Mouse (Mus musculus) CH12.LX (cell line): ENCODE data around the gene Krtap1-3. TPM values are rescaled to one million over a fixed set of nuclear protein-coding genes. Genes with fewer than 3 reads are reported as not detected.

Source experiments
- polyA plus RNA-seq: library from polyadenylated mRNA; unstranded; fragments of >175 nt; gene quantifications from 2 replicates; pipeline ENCODE4 v1.2.1, GENCODE M21; 2012; ENCODE audit warnings: low read depth; ENCODE audit not compliant: insufficient read length
- total RNA-seq, 2 experiments: library from RNA; depleted of rRNA; stranded (reverse); fragments of 300-350 nt in 1 of 2; fragments of >200 nt in 1 of 2; gene quantifications; 2 replicates each; pipeline ENCODE4 v1.2.3; 2012 to 2014

Gene Krtap1-3
- total and polyA plus RNA-seq, 3 experiments = not detected

Other genes with a start within 250 kb of the Krtap1-3 start
Only the 20 nearest of the 36 such genes appear.
- not detected in 2 replicates for gene Krt23, start 98.2 kb downstream of the Krtap1-3 start, total RNA-seq (2012; rRNA removed)
- gene Krt23, start 98.2 kb downstream of the Krtap1-3 start, total RNA-seq (2014; rRNA removed) = not detected in 2 replicates
- gene Krt23, start 98.2 kb downstream of the Krtap1-3 start, polyA plus RNA-seq = not detected in 2 replicates
- gene Krt39, start 70.0 kb downstream of the Krtap1-3 start, total RNA-seq (2012; rRNA removed) = not detected in 2 replicates
- not detected in 2 replicates for gene Krt39, start 70.0 kb downstream of the Krtap1-3 start, total RNA-seq (2014; rRNA removed)
- gene Krt39, start 70.0 kb downstream of the Krtap1-3 start, polyA plus RNA-seq = not detected in 2 replicates
- gene Krt40, start 48.2 kb downstream of the Krtap1-3 start, total RNA-seq (2012; rRNA removed) = not detected in 2 replicates
- gene Krt40, start 48.2 kb downstream of the Krtap1-3 start, total RNA-seq (2014; rRNA removed) = not detected in 2 replicates
- gene Krt40, start 48.2 kb downstream of the Krtap1-3 start, polyA plus RNA-seq = not detected in 2 replicates
- not detected in 2 replicates for gene Krtap3-3, start 40.5 kb downstream of the Krtap1-3 start, total RNA-seq (2012; rRNA removed)
- gene Krtap3-3, start 40.5 kb downstream of the Krtap1-3 start, total RNA-seq (2014; rRNA removed) = not detected in 2 replicates
- gene Krtap3-3, start 40.5 kb downstream of the Krtap1-3 start, polyA plus RNA-seq = not detected in 2 replicates
- gene Krtap3-2, start 34.5 kb downstream of the Krtap1-3 start, total RNA-seq (2012; rRNA removed) = not detected in 2 replicates
- not detected in 2 replicates for gene Krtap3-2, start 34.5 kb downstream of the Krtap1-3 start, total RNA-seq (2014; rRNA removed)
- gene Krtap3-2, start 34.5 kb downstream of the Krtap1-3 start, polyA plus RNA-seq = not detected in 2 replicates
- gene Gm11939, start 31.9 kb downstream of the Krtap1-3 start, total RNA-seq (2012; rRNA removed) = not detected in 2 replicates
- not detected in 2 replicates for gene Gm11939, start 31.9 kb downstream of the Krtap1-3 start, total RNA-seq (2014; rRNA removed)
- not detected in 2 replicates for gene Gm11939, start 31.9 kb downstream of the Krtap1-3 start, polyA plus RNA-seq
- not detected in 2 replicates for gene Krtap3-1, start 24.7 kb downstream of the Krtap1-3 start, total RNA-seq (2012; rRNA removed)
- not detected in 2 replicates for gene Krtap3-1, start 24.7 kb downstream of the Krtap1-3 start, total RNA-seq (2014; rRNA removed)
- not detected in 2 replicates for gene Krtap3-1, start 24.7 kb downstream of the Krtap1-3 start, polyA plus RNA-seq
- not detected in 2 replicates for gene Krtap1-5, start 10.3 kb downstream of the Krtap1-3 start, total RNA-seq (2012; rRNA removed)
- gene Krtap1-5, start 10.3 kb downstream of the Krtap1-3 start, total RNA-seq (2014; rRNA removed) = not detected in 2 replicates
- not detected in 2 replicates for gene Krtap1-5, start 10.3 kb downstream of the Krtap1-3 start, polyA plus RNA-seq
- gene Krtap1-4, start 7.7 kb downstream of the Krtap1-3 start, total RNA-seq (2012; rRNA removed) = not detected in 2 replicates
- gene Krtap1-4, start 7.7 kb downstream of the Krtap1-3 start, total RNA-seq (2014; rRNA removed) = not detected in 2 replicates
- gene Krtap1-4, start 7.7 kb downstream of the Krtap1-3 start, polyA plus RNA-seq = not detected in 2 replicates
- gene Krtap9-3, start 6.8 kb upstream of the Krtap1-3 start, total RNA-seq (2012; rRNA removed) = not detected in 2 replicates
- gene Krtap9-3, start 6.8 kb upstream of the Krtap1-3 start, total RNA-seq (2014; rRNA removed) = not detected in 2 replicates
- not detected in 2 replicates for gene Krtap9-3, start 6.8 kb upstream of the Krtap1-3 start, polyA plus RNA-seq
- not detected in 2 replicates for gene Gm11938, start 12.0 kb upstream of the Krtap1-3 start, total RNA-seq (2012; rRNA removed)
- gene Gm11938, start 12.0 kb upstream of the Krtap1-3 start, total RNA-seq (2014; rRNA removed) = not detected in 2 replicates
- not detected in 2 replicates for gene Gm11938, start 12.0 kb upstream of the Krtap1-3 start, polyA plus RNA-seq
- not detected in 2 replicates for gene Gm11937, start 18.9 kb upstream of the Krtap1-3 start, total RNA-seq (2012; rRNA removed)
- not detected in 2 replicates for gene Gm11937, start 18.9 kb upstream of the Krtap1-3 start, total RNA-seq (2014; rRNA removed)
- not detected in 2 replicates for gene Gm11937, start 18.9 kb upstream of the Krtap1-3 start, polyA plus RNA-seq
- gene Krtap2-4, start 23.5 kb upstream of the Krtap1-3 start, total RNA-seq (2012; rRNA removed) = not detected in 2 replicates
- not detected in 2 replicates for gene Krtap2-4, start 23.5 kb upstream of the Krtap1-3 start, total RNA-seq (2014; rRNA removed)
- gene Krtap2-4, start 23.5 kb upstream of the Krtap1-3 start, polyA plus RNA-seq = not detected in 2 replicates
- not detected in 2 replicates for gene Gm11562, start 29.1 kb upstream of the Krtap1-3 start, total RNA-seq (2012; rRNA removed)
- not detected in 2 replicates for gene Gm11562, start 29.1 kb upstream of the Krtap1-3 start, total RNA-seq (2014; rRNA removed)
- not detected in 2 replicates for gene Gm11562, start 29.1 kb upstream of the Krtap1-3 start, polyA plus RNA-seq
- gene Krtap4-1, start 36.9 kb upstream of the Krtap1-3 start, total RNA-seq (2012; rRNA removed) = not detected in 2 replicates
- gene Krtap4-1, start 36.9 kb upstream of the Krtap1-3 start, total RNA-seq (2014; rRNA removed) = not detected in 2 replicates
- not detected in 2 replicates for gene Krtap4-1, start 36.9 kb upstream of the Krtap1-3 start, polyA plus RNA-seq
- gene Krtap4-2, start 43.7 kb upstream of the Krtap1-3 start, total RNA-seq (2012; rRNA removed) = not detected in 2 replicates
- gene Krtap4-2, start 43.7 kb upstream of the Krtap1-3 start, total RNA-seq (2014; rRNA removed) = not detected in 2 replicates
- gene Krtap4-2, start 43.7 kb upstream of the Krtap1-3 start, polyA plus RNA-seq = not detected in 2 replicates
- not detected in 2 replicates for gene Krtap4-7, start 52.8 kb upstream of the Krtap1-3 start, total RNA-seq (2012; rRNA removed)
- gene Krtap4-7, start 52.8 kb upstream of the Krtap1-3 start, total RNA-seq (2014; rRNA removed) = not detected in 2 replicates
- gene Krtap4-7, start 52.8 kb upstream of the Krtap1-3 start, polyA plus RNA-seq = not detected in 2 replicates
- gene Gm11555, start 58.9 kb upstream of the Krtap1-3 start, total RNA-seq (2012; rRNA removed) = not detected in 2 replicates
- not detected in 2 replicates for gene Gm11555, start 58.9 kb upstream of the Krtap1-3 start, total RNA-seq (2014; rRNA removed)
- gene Gm11555, start 58.9 kb upstream of the Krtap1-3 start, polyA plus RNA-seq = not detected in 2 replicates
- not detected in 2 replicates for gene Gm11563, start 67.6 kb upstream of the Krtap1-3 start, total RNA-seq (2012; rRNA removed)
- gene Gm11563, start 67.6 kb upstream of the Krtap1-3 start, total RNA-seq (2014; rRNA removed) = not detected in 2 replicates
- gene Gm11563, start 67.6 kb upstream of the Krtap1-3 start, polyA plus RNA-seq = not detected in 2 replicates
- not detected in 2 replicates for gene Krtap4-6, start 74.6 kb upstream of the Krtap1-3 start, total RNA-seq (2012; rRNA removed)
- gene Krtap4-6, start 74.6 kb upstream of the Krtap1-3 start, total RNA-seq (2014; rRNA removed) = not detected in 2 replicates
- not detected in 2 replicates for gene Krtap4-6, start 74.6 kb upstream of the Krtap1-3 start, polyA plus RNA-seq